Mouse (Mus musculus): ENCODE measurements around the gene Gapvd1.
A peak's percentile ranks its signal among the peaks of the same experiment; 100 is the strongest.

DNA sequence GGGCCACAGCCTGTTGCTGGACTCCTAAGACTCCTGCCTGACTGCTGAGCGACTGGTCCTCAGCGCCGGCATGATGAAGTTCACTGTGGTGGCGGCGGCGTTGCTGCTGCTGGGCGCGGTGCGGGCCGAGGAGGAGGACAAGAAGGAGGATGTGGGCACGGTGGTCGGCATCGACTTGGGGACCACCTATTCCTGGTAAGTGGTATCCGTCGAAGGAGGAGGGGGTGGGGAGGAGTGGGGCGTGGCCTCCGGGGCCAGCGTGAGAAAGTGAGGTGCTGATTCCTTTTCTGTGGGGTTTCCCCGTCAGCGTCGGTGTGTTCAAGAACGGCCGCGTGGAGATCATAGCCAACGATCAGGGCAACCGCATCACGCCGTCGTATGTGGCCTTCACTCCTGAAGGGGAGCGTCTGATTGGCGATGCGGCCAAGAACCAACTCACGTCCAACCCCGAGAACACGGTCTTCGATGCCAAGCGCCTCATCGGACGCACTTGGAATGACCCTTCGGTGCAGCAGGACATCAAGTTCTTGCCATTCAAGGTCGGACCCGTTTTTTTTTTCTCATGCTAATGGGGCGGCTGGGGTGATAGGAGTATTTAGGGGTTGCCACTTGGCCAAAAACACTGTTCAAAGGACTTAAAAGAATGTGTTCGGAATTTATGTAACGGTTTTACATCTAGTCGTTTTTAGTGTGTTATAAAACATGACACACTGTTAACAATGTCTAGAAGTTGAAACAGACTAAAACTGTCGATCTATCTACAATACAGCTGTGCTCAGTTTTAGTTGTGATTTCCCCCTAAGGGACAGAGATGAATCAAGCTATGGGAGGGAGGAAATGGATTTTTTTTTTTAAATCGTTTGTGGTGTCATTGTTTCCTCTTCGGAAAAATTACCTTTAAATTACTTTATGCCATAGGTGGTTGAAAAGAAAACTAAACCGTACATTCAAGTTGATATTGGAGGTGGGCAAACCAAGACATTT is 17.5 kb upstream of the Gapvd1 start:
- TF ChIP-seq CTCF (IDR thresholded peaks at IDR 0.05 in 2 of 3, conservative IDR thresholded peaks at IDR 0.05 in 1 of 3; ENCODE audit: control insufficient read depth in 1 of 3, insufficient read depth in 1 of 3, low read depth in 2 of 3, low read length in 3 of 3, poor library complexity in 1 of 3, severe bottlenecking in 1 of 3) (no peak), MAX (IDR thresholded peaks at IDR 0.05; ENCODE audit: low read length) (0 out of 2 replicates have a peak, but pooled peaks have one; percentile 40), POLR2A (IDR thresholded peaks at IDR 0.05; ENCODE audit: control insufficient read depth in 1 of 2, insufficient read depth in 1 of 2, low read depth in 1 of 2, low read length in 2 of 2, poor library complexity in 1 of 2) (no peak; a peak in 1 of 4 replicates), EP300 (IDR thresholded peaks at IDR 0.05; ENCODE audit: low read depth in 1 of 2, low read length in 2 of 2) (no peak), JUND (IDR thresholded peaks at IDR 0.05; ENCODE audit: low read depth, low read length) (no peak), MAFK (IDR thresholded peaks at IDR 0.05; ENCODE audit: borderline replicate concordance, low read depth, low read length) (no peak), POLR2AphosphoS2 (IDR thresholded peaks at IDR 0.05; ENCODE audit: low read length) (no peak; the same call in 1 of the 2 replicates), KAT2A (conservative IDR thresholded peaks at IDR 0.05; ENCODE audit: low read depth, low read length) (no peak; the same call in 1 of the 2 replicates), GATA1 (IDR thresholded peaks at IDR 0.05; ENCODE audit: low read depth, low read length) (no peak), ETS1 (IDR thresholded peaks at IDR 0.05; ENCODE audit: low read depth, low read length) (no peak), TCF12 (IDR thresholded peaks at IDR 0.05; ENCODE audit: low read depth, low read length) (0 out of 2 replicates have a peak, but pooled peaks have one; percentile 17), USF2 (IDR thresholded peaks at IDR 0.05; ENCODE audit: borderline replicate concordance in 1 of 2, insufficient read depth in 1 of 2, low read depth in 1 of 2, low read length in 2 of 2) (no peak)

Data from MEL (cell line).